Mouse (Mus musculus) frontal cortex, postnatal 25 days (tissue): ENCODE measurements around the gene H2-K1.

Source experiments
- DNase-seq, 2 experiments: peaks; one replicate each; pipeline ENCODE4 v3.0.0; 2022; ENCODE audit warnings: low spot score in 2 of 2

H2-K1 gene

GRCm38 (mm10) chr17:33982136-33982535, 18.0 kb downstream of the H2-K1 start:
- DNase-seq = peak in 1 of 2 experiments; percentile 54

DNA sequence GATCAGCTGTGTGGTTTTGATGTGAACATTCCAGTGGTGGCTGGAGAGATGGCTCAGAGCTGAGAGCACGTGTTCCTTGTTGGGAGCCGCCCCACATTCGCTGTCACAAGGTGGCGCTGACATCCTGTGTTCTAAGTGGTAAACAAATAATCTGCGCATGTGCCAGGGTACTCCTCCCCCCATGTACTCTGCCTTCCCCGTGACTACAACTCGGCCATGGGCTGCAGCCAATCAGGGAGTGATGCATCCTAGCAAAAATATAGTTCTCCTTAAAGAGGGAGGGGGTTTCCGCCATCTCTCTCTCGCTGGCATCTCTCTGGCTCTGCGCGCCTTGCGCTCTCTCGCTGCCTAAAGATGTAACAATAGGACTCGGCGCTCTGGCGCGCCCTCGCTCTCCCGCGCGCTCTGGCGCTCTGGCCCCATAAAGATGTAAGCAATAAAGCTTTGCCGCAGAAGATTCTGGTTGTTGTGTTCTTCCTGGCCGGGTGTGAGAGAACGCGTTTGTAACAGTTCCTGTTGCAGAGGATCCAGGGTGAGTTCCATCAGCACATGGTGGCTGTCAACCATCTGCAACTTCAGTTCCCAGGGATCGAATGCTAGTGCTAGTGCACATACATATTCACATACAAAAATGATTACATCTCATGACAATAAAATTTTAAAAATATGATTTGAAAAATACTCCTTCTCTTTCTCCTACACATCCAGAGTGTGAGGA, 18.8 kb downstream of the H2-K1 start:
- DNase-seq = peak; percentile 59 to 72

GRCm38 (mm10) chr17:33980181-33981035, 19.7 kb downstream of the H2-K1 start:
- no peak for DNase-seq

GRCm38 (mm10) chr17:33979512-33980050, 20.6 kb downstream of the H2-K1 start:
- DNase-seq = no peak

- DNase-seq = no peak
Measured at GRCm38 (mm10) chr17:33978631-33979031, 21.5 kb downstream of the H2-K1 start.

DNA sequence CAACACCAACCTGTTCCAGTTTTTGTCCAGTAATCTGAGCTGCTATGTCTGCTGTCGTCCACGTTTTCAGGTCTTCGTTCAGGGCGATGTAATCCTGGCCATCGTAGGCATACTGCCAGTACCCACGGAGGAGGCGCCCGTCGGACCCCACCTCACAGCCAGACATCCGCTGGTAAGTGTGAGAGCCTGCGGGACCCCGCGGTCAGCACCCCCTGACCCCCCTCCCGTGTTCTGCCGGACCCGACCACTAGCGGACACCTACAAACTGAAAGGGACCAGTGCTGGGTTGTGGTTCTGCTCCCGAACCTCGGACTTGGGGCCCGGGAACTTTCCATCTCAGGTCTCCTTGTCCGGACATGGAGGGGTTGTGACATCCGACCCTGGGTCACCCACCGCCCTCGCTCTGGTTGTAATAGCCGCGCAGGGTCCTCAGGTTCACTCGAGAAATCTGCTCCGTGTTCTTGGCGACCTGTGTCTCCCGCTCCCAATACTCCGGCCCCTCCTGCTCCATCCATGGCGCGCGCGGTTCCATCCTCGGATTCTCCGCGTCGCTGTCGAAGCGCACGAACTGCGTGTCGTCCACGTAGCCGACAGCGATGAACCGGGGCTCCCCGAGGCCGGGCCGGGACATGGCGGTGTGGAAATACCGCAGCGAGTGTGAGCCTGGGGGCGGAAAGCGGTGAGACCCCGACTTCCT, 22.1 kb downstream of the H2-K1 start:
- no peak for DNase-seq

- DNase-seq = no peak
Measured at GRCm38 (mm10) chr17:33973572-33973971, 26.6 kb downstream of the H2-K1 start.

DNA sequence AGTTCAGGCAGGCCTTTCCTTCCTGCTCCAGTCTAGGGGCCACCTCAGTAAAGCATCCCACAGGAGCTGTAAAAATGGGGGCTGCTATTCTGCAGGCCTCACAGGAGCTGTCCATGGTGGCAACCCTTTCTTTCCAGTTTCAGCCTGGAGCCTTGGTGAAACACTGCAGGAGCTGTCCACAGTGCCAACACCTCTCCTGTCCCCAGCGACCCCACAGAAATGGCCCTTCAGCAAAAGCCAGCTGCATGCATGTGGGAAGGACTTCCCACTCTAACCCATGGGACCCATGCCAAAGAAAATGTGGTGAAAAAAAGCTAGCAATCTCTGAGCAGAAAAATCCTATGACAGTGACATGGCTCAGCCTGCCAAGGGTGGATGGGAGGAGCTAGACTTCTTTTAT, 27.5 kb downstream of the H2-K1 start:
- no peak for DNase-seq

GRCm38 (mm10) chr17:33969394-33969793, 30.8 kb downstream of the H2-K1 start:
- DNase-seq = no peak

GRCm38 (mm10) chr17:33968927-33969326, 31.2 kb downstream of the H2-K1 start:
- DNase-seq = no peak

- DNase-seq = peak; percentile 69 to 70
Measured at GRCm38 (mm10) chr17:33968489-33968888, 31.7 kb downstream of the H2-K1 start.

- DNase-seq = no peak
Measured at GRCm38 (mm10) chr17:33965846-33966550, 34.1 kb downstream of the H2-K1 start.

GRCm38 (mm10) chr17:33965082-33965845, 34.9 kb downstream of the H2-K1 start:
- DNase-seq = no peak

DNA sequence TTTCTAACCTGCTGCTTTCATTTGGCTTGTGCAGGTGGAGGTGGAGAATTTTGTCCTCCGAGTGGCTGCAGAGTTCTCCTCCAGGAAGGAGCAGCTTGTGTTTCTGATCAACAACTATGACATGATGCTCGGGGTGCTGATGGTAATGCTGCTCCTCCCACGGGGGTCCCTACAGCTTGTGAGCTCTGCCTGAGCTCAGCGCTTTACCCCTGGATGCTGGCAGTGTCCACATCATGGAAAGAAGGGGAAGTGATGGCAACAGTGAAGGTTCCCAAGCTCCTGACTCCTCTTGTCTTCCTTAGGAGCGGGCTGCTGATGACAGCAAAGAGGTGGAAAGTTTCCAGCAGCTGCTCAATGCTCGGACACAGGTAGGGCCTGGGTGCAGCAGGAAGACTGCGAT, 37.3 kb downstream of the H2-K1 start:
- DNase-seq = no peak

- no peak for DNase-seq
Measured at GRCm38 (mm10) chr17:33959948-33960347, 40.2 kb downstream of the H2-K1 start.

DNA sequence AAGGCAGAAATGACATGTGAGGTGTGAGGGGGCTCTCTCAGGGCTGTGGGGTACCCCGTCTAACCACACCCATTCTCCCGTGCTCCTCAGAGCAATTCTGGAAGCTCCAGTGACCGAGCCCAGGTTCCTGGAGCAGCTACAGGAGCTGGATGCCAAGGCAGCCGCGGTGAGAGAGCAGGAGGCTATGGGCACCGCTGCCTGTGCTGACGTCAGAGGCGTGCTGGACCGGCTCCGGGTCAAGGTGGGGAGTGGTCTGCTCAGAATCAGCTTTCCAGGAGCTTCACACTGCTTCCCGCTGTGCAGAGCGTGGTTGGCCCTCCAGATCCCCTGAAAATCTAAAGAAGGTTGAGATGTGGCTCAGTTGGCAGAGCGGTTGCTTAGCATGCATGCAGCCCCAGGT, 41.0 kb downstream of the H2-K1 start:
- DNase-seq = no peak

GRCm38 (mm10) chr17:33958451-33958850, 41.7 kb downstream of the H2-K1 start:
- DNase-seq = no peak

DNA sequence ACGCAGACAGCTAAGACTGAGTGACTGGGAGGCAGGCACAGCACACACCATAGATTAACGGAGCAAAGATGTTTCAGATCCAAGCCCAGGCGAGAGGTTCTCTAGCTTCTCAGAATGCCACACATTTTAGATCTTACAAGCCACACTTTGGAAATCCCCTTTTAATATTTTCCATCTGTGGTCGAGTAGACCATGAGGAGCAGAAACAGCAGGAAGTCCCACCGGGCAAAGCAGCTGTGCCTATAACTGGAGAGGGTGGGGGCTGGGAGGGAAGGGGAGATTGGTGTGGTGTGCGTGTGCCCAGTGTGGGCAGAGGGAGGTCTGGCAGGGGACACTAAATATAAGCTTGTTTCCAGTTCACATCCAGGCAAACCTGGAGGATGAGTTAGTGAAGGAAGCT, 42.7 kb downstream of the H2-K1 start:
- DNase-seq = no peak

GRCm38 (mm10) chr17:33956336-33956735, 43.8 kb downstream of the H2-K1 start:
- DNase-seq = no peak

- peak; percentile 87 to 95 for DNase-seq
Measured at GRCm38 (mm10) chr17:33955555-33956214, 44.5 kb downstream of the H2-K1 start, which contains the start of the genes Vps52 and Rps18. Vps52 (plus strand) TSS chr17:33955812. Rps18 (minus strand) TSS chr17:33956001.
